Mouse (Mus musculus) intestine, embryonic 15.5 days (tissue): Measurements from ENCODE around the gene Cdk18. TPM values are rescaled to one million over a fixed set of nuclear protein-coding genes. Genes with fewer than 3 reads are reported as not detected.

Experiments
- ATAC-seq: fragments of 200-750 bp; cut with Nextera tagmentation; 2 replicates; pipeline ENCODE4 v1.8.0; 2017; ENCODE audit warnings: moderate TSS enrichment, moderate library complexity
- H3K27ac ChIP-seq: fragments of 300-500 bp; sonication (generic); 2 replicates; pipeline ENCODE4 v1.5.1; 2015; ENCODE audit warnings: mild to moderate bottlenecking, inconsistent platforms
- H3K27me3 ChIP-seq: fragments of 300-500 bp; sonication (generic); replicated peaks from 2 replicates; pipeline ENCODE4 v1.6.1; 2015; ENCODE audit warnings: inconsistent platforms
- H3K36me3 ChIP-seq: fragments of 300-500 bp; sonication (generic); 2 replicates; pipeline ENCODE4 v1.6.1; 2015; ENCODE audit warnings: inconsistent platforms
- H3K4me1 ChIP-seq: fragments of 300-500 bp; sonication (generic); replicated peaks from 2 replicates; pipeline ENCODE4 v1.6.1; 2015; ENCODE audit warnings: inconsistent platforms
- H3K4me2 ChIP-seq: fragments of 300-500 bp; sonication (generic); replicated peaks from 2 replicates; pipeline ENCODE4 v1.6.1; 2015; ENCODE audit warnings: mild to moderate bottlenecking, inconsistent platforms
- H3K4me3 ChIP-seq: fragments of 300-500 bp; sonication (generic); replicated peaks from 2 replicates; pipeline ENCODE4 v1.5.1; 2015; ENCODE audit warnings: inconsistent platforms
- H3K9ac ChIP-seq: fragments of 300-500 bp; sonication (generic); 2 replicates; pipeline ENCODE4 v1.6.1; 2015; ENCODE audit warnings: inconsistent platforms
- H3K9me3 ChIP-seq: fragments of 300-500 bp; sonication (generic); 2 replicates; pipeline ENCODE4 v1.6.1; 2016; ENCODE audit warnings: inconsistent platforms
- WGBS: fragments of 180-500 bp; shearing (Covaris S2); methylation state at CpG from one replicate; pipeline ENCODE4 v1.1.7; 2015; 5-methylcytosine and 5-hydroxymethylcytosine counted together
- polyA plus RNA-seq: library from polyadenylated mRNA; unstranded; fragments of >200 nt; fragmentation: Nextera tagmentation; extraction: Ambion mirVana; gene quantifications from 2 replicates; pipeline ENCODE4 v1.2.1, GENCODE M21; 2015

The Cdk18 gene
- polyA plus RNA-seq, 1 experiment from 2014 or later = 10.5 TPM

- H3K4me2 ChIP-seq = no peak overlapping the region
Observed at GRCm38 (mm10) chr1:132144837-132145236, 5.4 kb upstream of the Cdk18 start.

DNA sequence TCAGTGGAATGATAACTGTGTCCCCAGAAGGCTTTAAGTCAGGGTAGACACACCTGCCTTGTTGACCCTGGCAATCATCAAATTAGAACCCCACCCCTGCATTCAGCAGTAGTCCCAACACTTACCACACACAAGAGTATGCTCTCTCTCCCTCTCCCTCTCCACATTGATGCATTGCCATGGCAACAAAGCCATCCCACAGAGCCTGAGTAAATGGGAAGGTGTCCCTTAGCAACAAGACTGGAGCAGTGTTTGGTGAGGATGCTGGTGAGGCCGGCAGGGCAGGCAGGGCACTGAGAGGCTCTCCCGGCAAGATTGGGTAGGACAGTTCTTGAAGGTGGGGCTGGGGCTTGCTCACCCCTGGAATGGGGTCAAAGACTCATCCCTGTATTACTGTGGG lies 4.7 kb upstream of the Cdk18 start:
- no peak overlapping the region for H3K4me2 ChIP-seq
- no peak for ATAC-seq

More at GRCm38 (mm10) chr1:132144837-132145236, 5.4 kb upstream of the Cdk18 start:
- Histone ChIP-seq H3K9ac (no peak overlapping the region), H3K4me1 (peaks cover 5% of the 10 kb centered on the region; the same call in 1 of the 2 replicates), H3K27ac (no peak overlapping the region), H3K36me3 (no peaks in the 10 kb centered on the region), H3K4me3 (no peak overlapping the region), H3K27me3 (0 out of 2 replicates have a peak, but pooled peaks cover 3% of the 10 kb centered on the region), H3K9me3 (no peaks in the 10 kb centered on the region)
- no peak for ATAC-seq
- 74% methylated on average over 3 of the region's 3 CpGs for WGBS

DNA sequence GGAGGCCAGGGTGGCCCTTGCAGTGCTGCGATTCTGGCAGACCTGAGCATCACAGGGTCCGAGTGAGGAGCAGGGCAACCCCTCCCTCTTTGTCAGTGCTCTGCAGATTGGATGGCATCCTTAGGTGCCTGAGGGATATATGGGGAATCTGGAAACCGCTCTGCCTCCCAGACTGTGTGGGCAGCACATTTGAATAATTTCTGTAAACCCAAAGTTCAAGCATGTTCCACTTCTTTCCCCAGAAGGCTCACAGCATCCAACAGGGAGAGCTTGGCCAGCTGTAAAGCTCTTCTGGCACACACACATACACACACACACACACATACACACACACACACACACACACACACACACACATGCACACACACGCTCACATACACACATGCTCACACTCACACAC lies 4.2 kb upstream of the Cdk18 start:
- H3K4me2 ChIP-seq = no peak overlapping the region
- WGBS = 55% methylated on average over 4 of the region's 4 CpGs
- H3K27me3 ChIP-seq = 0 out of 2 replicates have a peak, but pooled peaks cover 3% of the 10 kb centered on the region
- no peaks in the 10 kb centered on the region for H3K36me3 ChIP-seq
- no peak overlapping the region for H3K27ac ChIP-seq
- ATAC-seq = no peak
- no peak overlapping the region for H3K4me3 ChIP-seq
- no peak overlapping the region for H3K9ac ChIP-seq
- H3K4me1 ChIP-seq = peaks cover 9% of the 10 kb centered on the region; the same call in 1 of the 2 replicates
- no peaks in the 10 kb centered on the region for H3K9me3 ChIP-seq

More for the DNA sequence above, 4.7 kb upstream of the Cdk18 start:
- 36% methylated on average over 2 of the region's 2 CpGs for WGBS
- Histone ChIP-seq H3K9ac (no peak overlapping the region), H3K4me3 (no peak overlapping the region), H3K36me3 (no peaks in the 10 kb centered on the region), H3K27me3 (0 out of 2 replicates have a peak, but pooled peaks cover 3% of the 10 kb centered on the region), H3K27ac (no peak overlapping the region), H3K9me3 (no peaks in the 10 kb centered on the region), H3K4me1 (peaks cover 6% of the 10 kb centered on the region; the same call in 1 of the 2 replicates)

GRCm38 (mm10) chr1:132143079-132143478 lies 3.6 kb upstream of the Cdk18 start:
- 74% methylated on average over 5 of the region's 5 CpGs for WGBS
- H3K4me3 ChIP-seq = no peak overlapping the region
- ATAC-seq = no peak

DNA sequence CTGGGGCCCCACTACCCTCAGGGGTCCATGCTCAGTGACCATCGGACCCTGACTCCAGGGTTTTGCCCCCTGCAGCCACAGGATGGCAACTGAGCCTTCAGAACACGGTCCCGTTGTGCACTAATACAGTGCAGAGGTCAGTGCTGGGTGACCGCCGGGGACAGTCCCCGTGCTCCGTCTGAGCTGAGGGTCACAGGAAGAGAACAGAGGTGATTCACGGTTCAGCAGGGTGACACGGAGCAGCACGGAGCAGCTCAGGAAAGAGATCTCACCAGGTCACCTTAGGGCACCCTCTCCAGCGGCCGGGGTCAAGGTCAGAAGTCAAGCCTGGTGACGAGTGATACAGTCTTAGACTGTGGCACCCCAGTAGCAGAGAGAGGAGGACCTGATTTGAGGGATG lies 2.3 kb upstream of the Cdk18 start:
- Histone ChIP-seq H3K9ac (no peak overlapping the region), H3K4me1 (peaks cover 20% of the 10 kb centered on the region; the same call in 1 of the 2 replicates), H3K36me3 (no peaks in the 10 kb centered on the region), H3K4me3 (no peak overlapping the region), H3K9me3 (no peaks in the 10 kb centered on the region), H3K27ac (no peak overlapping the region), H3K27me3 (0 out of 2 replicates have a peak, but pooled peaks cover 3% of the 10 kb centered on the region), H3K4me2 (no peak overlapping the region)
- 63% methylated on average over 13 of the region's 13 CpGs for WGBS
- ATAC-seq = no peak

More at GRCm38 (mm10) chr1:132143079-132143478, 3.6 kb upstream of the Cdk18 start:
- Histone ChIP-seq H3K36me3 (no peaks in the 10 kb centered on the region), H3K9ac (no peak overlapping the region), H3K9me3 (no peaks in the 10 kb centered on the region), H3K27me3 (0 out of 2 replicates have a peak, but pooled peaks cover 3% of the 10 kb centered on the region), H3K4me1 (peaks cover 16% of the 10 kb centered on the region; the same call in 1 of the 2 replicates), H3K27ac (no peak overlapping the region), H3K4me2 (no peak overlapping the region)

DNA sequence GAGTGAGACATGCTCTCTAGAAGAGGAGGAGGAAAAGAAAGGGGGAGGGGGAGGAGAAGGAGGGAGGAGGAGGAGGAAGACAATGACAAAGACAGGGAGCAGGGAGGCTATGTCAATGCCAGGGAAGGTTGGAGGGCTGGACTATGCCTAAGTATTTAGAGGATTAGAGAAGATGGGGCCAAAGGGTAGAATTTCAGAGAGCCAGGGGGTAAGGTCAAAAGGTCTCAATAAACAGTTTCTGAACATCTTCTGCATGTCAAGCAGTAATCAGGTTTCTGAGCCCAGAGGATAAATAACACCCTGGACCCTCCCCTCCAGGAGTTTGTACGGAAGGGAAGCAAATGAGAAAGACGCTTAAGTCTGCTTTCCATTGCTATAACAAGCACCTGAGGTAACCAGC lies 1.7 kb upstream of the Cdk18 start:
- ATAC-seq = no peak
- H3K4me3 ChIP-seq = no peak overlapping the region

DNA sequence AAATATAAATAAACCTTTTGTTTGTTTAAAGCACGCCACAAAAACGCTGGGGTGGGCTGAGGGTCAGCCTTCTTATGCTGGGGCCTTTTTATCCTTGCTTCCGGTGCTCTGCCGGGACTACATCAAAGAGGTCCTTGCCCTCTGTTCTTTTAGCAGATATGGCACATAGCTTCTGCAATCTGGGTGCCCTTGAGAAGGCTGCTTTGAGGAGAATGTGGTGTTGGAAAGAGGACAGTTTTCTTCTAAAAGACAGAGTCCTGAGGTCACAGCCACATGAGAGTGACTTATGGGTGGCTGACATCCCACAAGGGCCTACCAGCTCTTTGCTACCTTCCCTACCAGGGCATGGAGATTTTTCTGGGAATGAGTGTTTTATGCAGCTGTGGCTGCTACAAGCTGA lies 1.1 kb upstream of the Cdk18 start:
- Histone ChIP-seq H3K36me3 (no peaks in the 10 kb centered on the region), H3K27ac (no peak overlapping the region), H3K27me3 (0 out of 2 replicates have a peak, but pooled peaks cover 3% of the 10 kb centered on the region), H3K9me3 (no peaks in the 10 kb centered on the region), H3K4me2 (no peak overlapping the region), H3K9ac (no peak overlapping the region), H3K4me3 (no peak overlapping the region), H3K4me1 (peaks cover 22% of the 10 kb centered on the region; the same call in 1 of the 2 replicates)
- 38% methylated on average over 4 of the region's 4 CpGs for WGBS
- no peak for ATAC-seq

More for the DNA sequence above, 1.7 kb upstream of the Cdk18 start:
- no peaks in the 10 kb centered on the region for H3K36me3 ChIP-seq
- no peak overlapping the region for H3K4me2 ChIP-seq
- 67% methylated on average over 2 of the region's 2 CpGs for WGBS
- no peak overlapping the region for H3K27ac ChIP-seq
- 0 out of 2 replicates have a peak, but pooled peaks cover 3% of the 10 kb centered on the region for H3K27me3 ChIP-seq
- no peaks in the 10 kb centered on the region for H3K9me3 ChIP-seq
- H3K4me1 ChIP-seq = peaks cover 20% of the 10 kb centered on the region; the same call in 1 of the 2 replicates
- H3K9ac ChIP-seq = no peak overlapping the region

GRCm38 (mm10) chr1:132140171-132140570 lies 687 bp upstream of the Cdk18 start:
- 53% methylated on average over 10 of the region's 10 CpGs for WGBS
- peaks cover 23% of the 10 kb centered on the region; the same call in 1 of the 2 replicates for H3K4me1 ChIP-seq
- H3K4me2 ChIP-seq = no peak overlapping the region
- no peak overlapping the region for H3K9ac ChIP-seq
- no peak overlapping the region for H3K27ac ChIP-seq
- no peak for ATAC-seq
- no peak overlapping the region for H3K4me3 ChIP-seq
- H3K27me3 ChIP-seq = 0 out of 2 replicates have a peak, but pooled peaks cover 3% of the 10 kb centered on the region
- H3K36me3 ChIP-seq = no peaks in the 10 kb centered on the region
- H3K9me3 ChIP-seq = no peaks in the 10 kb centered on the region

DNA sequence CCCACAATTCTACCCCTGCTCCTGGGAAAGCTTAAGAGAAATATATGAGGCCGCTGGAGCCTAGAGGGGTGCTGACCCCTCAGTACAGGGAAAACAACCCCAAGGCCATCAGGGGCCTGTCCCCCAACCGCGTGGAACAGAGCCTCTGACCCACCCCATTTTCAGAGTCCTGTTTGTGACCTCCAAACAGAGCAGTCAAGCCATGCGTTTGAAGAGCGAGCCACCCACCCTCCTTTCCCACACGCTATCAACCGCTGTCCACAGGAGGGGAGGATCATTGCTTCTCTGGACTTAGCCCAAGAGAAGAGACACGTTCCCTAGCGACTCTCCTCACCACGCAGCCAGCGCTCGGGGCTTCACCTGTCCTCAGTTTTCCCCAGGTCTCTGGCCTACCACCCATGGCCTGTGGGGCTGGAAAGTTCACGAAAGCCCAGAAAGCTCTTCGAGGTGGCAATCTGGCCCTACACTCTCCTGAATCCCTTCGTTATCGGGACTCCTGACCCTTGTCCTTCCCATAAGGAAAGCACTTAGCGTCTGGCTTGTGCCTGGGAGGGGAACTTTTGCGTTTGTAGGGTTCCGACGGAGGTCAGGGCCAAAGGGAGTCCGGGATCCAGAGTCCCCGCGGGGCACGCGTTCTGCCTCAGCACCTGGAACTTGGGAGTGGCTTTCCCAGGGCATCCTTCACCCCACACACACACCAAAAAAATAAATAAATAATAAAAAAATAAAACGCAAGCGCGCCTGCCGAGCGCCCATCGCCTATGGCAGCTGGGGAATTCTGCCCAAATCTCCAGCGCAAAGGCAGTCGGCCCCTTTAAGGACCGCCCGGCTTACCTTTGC lies 688 bp downstream of the Cdk18 start:
- ATAC-seq = peak; percentile 46
- Histone ChIP-seq H3K4me3 (peak overlapping the region; percentile 71), H3K27me3 (0 out of 2 replicates have a peak, but pooled peaks cover 3% of the 10 kb centered on the region), H3K4me2 (peak overlapping the region; percentile 98), H3K9ac (peak overlapping the region; percentile 66), H3K27ac (peak overlapping the region; percentile 66), H3K4me1 (peaks cover 26% of the 10 kb centered on the region), H3K9me3 (no peaks in the 10 kb centered on the region), H3K36me3 (no peaks in the 10 kb centered on the region)
- WGBS = 5% methylated on average over 35 of the region's 35 CpGs

- peaks cover 33% of the 10 kb centered on the region for H3K4me1 ChIP-seq
- peak overlapping the region; percentile 71 for H3K4me3 ChIP-seq
- H3K27me3 ChIP-seq = 0 out of 2 replicates have a peak, but pooled peaks cover 3% of the 10 kb centered on the region
- no peaks in the 10 kb centered on the region for H3K9me3 ChIP-seq
- H3K36me3 ChIP-seq = no peaks in the 10 kb centered on the region
- H3K9ac ChIP-seq = peak overlapping the region; percentile 66
- H3K27ac ChIP-seq = no peak overlapping the region
- H3K4me2 ChIP-seq = peak overlapping the region; percentile 98
- no peak for ATAC-seq
- WGBS = 50% methylated on average over 9 of the region's 9 CpGs
Observed at GRCm38 (mm10) chr1:132137935-132138575, 1.4 kb downstream of the Cdk18 start.

DNA sequence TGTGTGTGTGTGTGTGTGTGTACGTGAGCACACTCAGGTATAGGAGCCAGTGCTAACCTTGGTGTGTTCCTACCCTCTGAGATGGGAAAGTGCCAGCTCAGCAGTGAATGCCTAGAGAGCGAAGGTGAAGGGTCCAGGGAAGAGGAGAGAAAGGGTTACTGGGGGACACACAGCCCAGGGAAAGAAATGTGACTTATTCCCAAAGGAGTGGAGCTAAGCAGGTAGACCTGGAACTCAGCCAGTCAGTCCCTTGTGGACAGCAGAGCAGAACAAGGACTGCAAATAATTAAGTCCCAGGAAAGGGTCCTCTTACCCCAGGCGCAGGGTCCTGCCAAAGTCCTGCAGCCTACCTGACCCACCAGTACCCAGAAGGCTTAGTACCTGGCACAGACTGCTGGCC lies 2.6 kb downstream of the Cdk18 start:
- 88% methylated on average over 3 of the region's 3 CpGs for WGBS
- Histone ChIP-seq H3K27ac (no peak overlapping the region), H3K9ac (no peak overlapping the region), H3K9me3 (no peaks in the 10 kb centered on the region), H3K27me3 (0 out of 2 replicates have a peak, but pooled peaks cover 3% of the 10 kb centered on the region), H3K4me1 (peaks cover 36% of the 10 kb centered on the region), H3K4me2 (no peak overlapping the region), H3K36me3 (no peaks in the 10 kb centered on the region), H3K4me3 (no peak overlapping the region)
- ATAC-seq = no peak

DNA sequence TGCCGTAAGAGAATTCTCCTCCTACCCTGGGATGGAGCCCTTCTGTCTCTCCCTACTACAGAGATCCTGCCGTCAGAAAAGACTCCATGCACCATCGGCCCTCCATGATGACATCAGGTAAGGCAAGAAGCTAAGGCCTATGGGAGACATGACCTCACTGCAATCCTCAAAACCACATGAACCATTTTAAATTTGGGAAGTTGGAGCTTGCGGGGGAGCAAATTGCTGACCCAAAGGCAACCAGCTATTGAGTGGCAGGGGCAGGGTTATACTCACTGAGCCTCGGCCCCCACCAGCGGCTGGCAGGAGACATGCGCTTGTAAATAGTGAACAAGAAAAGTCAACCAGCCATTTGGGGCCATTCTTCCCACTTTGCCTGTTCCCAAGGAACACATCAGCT lies 3.9 kb downstream of the Cdk18 start:
- no peak for ATAC-seq
- no peaks in the 10 kb centered on the region for H3K27me3 ChIP-seq
- H3K9me3 ChIP-seq = no peaks in the 10 kb centered on the region
- no peak overlapping the region for H3K4me3 ChIP-seq
- no peak overlapping the region for H3K27ac ChIP-seq
- H3K4me2 ChIP-seq = no peak overlapping the region
- peaks cover 36% of the 10 kb centered on the region for H3K4me1 ChIP-seq
- H3K9ac ChIP-seq = no peak overlapping the region
- no peaks in the 10 kb centered on the region for H3K36me3 ChIP-seq
- WGBS = 82% methylated on average over 7 of the region's 7 CpGs
